Mouse (Mus musculus) frontal cortex, adult (tissue): Measurements from ENCODE around the gene Kirrel3.

Source experiments
- ATAC-seq: cut with Nextera tagmentation; 2 replicates; pipeline ENCODE4 v1.9.2; 2017; ENCODE audit warnings: mild to moderate bottlenecking, moderate library complexity, mixed read lengths; ENCODE audit not compliant: low TSS enrichment

The Kirrel3 gene

DNA sequence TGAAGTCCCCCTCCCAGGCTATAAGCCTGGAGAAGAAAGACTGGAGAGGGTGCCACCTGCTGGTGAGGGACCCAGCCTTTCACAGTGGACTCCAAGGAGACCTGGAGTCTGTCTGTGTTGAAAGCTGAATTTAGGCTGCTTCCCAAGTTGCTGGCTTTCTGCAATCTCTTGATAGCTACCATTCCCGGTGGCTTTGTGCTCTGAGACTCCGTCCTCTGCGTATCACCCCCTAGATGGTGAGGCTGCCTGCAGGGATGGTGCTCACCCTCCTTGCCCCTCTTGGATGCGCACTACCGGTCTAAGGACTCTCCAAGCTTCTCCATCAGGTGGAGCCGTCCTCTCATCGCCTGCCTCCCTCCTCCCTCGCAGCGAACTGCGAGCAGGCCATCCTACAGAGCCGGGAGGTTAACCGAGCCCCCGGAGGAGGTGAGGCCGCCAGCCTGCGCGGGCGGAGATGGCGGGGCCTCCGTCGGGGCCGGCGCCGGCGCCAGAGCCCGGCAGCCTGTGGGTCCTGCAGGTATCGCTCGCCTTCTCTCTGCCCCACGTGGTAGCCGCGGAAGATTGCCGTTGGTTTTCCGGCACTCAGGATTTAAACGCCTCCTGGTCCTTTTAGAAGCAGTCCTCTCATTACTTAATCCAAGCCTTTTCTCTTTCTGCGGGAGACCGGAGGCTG, at the start of gene Kirrel3:
Gene Kirrel3 (plus strand): TSS at position 136 of the 673 bp plus-strand sequence.
- ATAC-seq = peak; percentile 73

DNA sequence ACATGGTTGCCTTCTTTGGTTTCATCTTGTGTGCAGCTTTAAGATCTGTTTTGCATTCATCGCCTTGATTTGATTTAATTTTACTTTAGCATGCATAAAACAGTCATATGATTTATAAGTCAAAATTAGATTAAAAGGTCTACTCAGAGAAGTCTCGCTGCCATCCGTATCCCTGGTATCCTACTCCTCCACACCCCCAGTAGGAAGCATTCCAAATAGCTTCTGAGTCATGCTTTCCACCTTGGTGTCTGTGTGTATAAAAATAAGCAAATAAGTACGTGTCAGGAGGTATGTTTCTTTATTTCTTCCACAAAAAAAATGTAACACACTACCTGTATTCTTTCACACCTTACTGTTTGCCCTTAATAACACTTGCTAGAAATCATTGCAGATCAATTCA, 45.0 kb upstream of the Kirrel3 start:
- ATAC-seq = peak; percentile 70

DNA sequence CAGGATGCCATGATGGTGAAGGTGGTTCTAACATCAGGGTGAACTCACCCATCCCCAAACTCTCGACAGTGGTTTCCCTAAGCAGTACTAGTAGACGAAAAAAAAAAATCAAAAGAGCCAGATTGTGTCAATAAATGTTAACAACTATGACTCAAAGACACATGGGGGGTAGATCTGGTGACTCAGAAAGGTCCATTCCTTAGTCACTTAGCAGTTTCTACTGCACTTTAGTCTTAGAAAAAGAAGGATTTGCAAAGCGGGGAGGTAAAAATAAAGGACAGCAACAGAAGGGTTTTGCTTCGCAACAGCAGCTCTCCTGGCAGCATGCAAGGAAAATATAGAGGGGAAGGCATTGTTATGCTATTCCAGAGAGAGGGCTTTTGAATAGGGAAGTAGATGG, 41.7 kb upstream of the Kirrel3 start:
- peak; percentile 65 for ATAC-seq

DNA sequence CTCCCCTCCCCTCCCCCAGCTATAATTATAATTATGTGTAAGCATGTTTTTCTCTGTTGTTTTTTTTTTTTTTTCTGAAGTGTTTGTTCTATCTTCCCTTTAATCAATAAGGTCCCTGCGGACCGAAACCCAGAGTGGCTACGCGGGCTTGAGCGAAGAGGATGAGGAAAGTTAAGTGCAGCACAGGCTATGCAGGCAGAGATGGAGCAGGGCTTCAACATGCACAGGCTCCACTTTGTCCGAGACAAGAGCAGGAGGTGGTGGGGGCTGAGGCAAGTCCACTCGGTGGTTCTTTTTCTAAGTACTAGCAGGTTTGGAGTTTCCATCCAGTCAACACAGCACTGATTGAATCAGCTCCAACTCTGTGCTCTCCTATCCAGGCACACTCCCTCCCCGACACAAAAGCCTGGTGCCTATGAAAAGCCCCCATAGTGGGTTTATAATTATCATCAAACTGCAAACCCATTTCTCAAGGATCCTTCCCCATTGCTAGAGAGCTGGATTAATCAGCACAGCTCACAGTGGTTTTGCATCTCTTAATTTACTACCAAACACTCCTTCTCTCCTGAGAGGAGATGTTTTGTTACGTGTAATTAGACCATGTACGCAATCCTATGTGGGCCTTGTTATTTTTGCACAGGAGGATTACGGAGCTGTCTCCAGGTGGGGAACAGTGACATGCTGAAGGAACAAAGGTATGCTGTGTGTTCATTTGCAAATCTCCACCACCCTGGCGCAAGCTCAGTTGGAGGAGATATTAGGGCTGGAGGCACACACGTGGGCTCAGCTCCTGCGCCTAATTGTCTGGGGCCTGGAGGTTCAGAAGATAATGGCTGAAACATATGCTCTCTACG, 39.0 kb upstream of the Kirrel3 start:
- no peak for ATAC-seq

DNA sequence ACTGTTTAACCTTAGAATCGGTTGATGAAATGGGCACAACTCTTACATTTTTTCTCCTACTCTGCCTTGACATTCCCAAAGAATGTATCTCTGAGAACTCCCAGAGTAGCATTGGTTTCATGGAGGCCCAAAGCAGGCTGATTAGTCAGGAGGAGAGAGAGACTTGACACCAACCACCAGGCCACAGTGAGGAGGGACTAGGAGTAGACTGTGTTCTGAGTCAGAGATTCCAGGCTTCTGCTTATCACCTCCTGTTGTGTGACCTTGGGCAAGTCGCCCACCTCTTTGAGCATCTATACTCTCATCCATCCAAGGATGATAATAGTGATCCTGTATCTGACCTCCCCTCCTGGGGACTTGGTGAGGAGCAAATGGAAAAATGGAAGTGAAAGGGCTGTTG, 38.0 kb upstream of the Kirrel3 start:
- no peak for ATAC-seq

DNA sequence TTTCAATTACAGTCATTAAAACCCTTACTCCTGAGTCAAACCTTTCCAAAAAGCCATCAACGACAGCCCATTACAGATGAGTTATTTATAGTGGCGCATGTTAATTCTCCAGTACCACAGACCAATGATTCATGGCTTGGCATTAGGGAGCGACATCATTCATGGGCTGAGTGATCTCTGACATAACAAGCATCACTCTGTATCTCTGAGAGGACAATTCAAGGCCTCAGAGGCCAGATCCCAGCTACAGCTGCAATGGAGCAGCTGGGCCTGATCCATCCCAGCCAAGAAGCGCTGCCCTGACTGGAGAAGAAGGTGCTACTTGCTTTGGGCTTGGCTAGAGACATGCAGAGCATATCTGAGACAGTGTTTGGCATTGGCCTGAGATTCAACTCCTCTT, 37.2 kb upstream of the Kirrel3 start:
- peak; percentile 50; the same call in 1 of the 2 replicates for ATAC-seq

DNA sequence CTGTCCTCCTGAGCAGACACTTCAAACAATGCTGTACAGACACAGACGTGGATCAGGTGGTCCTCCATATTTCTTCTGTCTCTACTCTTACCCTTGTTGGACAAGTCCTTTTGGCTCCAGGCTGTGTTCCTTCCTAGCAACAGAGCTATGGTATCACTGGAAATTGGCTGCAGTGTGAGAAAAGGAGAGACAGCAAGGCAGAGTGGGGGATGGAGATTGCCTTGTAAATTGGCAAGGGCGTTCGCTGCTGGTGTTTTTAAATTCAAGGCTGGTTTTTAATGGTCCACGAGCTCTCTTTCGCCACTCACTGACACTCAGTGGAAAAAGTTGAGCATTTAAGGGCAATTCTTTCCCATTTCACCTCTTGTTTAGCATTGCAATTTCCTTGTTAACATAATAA, 27.5 kb upstream of the Kirrel3 start:
- no peak for ATAC-seq

DNA sequence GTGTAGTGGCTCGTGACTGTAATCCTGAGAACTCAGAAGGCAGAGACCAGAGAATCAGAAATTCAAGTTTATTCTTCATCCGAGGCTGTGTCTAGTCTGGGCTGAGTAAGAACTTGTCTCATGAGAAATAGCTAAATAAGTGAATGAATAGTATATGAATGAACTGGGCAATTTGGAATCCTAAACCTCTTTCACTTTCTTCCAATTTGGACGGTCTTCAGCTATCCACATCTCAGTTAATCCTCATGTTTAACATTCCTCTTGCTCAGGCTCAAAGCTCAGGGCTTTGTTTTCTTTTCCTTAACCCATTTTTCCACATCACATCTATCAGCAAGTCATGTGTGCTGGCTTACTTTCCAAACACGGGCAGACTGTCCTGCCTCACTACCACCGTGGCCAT, 25.7 kb upstream of the Kirrel3 start:
- no peak for ATAC-seq

DNA sequence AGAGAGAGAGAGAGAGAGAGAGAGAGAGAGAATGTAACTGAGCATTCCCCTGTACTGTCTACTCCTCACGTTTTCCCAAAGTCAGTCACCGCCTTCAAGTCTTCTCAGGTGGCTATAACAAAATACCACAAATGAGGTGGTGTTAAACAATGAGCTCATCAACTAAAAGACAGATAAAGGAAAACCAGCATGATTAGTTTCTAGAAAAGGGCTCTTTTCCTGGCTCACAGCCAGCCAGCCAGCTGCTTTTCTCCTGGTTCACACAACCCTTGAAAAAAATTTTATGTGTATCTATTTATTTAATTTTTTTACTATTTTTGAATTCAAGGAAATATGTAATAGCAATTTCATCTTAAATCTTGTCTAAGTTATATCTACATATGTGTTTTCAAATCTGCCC, 22.0 kb upstream of the Kirrel3 start:
- no peak for ATAC-seq

DNA sequence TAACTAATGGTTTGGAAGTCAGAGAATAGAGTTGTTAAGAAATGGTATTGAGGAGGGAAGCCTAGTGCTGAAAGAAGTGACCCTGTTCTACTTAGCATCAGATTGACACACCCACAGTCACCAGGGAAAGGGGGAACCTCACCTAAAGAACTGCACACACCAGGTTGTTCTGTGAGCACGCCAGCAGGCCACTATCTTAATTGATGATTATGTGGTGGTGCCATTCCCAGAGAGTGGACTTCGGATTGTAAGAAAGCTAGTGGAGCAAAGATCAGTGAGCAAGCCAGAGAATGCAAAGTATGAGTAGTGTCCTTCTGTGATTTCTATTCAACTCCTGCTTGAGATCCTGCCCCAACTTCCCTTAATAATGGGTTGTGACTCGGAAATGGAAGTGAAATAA, 19.6 kb upstream of the Kirrel3 start:
- ATAC-seq = no peak

DNA sequence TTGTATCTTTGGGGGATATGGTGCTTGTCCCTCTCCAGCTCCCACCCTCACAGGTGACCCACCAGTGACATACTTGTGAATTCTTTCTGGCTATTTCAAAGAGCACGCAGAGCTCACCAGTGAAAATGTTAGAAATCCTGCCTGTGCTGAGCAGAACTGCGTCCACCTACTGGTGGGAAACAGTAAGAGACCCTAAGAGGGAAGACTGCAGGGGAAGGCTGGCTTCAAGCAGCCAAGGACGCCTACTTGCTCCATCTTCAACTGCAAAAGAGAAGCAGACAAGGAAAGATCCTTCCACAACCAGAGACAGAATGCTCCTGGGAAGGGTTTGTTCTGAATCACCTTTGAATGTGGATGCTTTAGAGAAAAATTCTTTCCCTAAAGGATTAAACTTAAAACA, 16.5 kb upstream of the Kirrel3 start:
- peak; percentile 64 for ATAC-seq

DNA sequence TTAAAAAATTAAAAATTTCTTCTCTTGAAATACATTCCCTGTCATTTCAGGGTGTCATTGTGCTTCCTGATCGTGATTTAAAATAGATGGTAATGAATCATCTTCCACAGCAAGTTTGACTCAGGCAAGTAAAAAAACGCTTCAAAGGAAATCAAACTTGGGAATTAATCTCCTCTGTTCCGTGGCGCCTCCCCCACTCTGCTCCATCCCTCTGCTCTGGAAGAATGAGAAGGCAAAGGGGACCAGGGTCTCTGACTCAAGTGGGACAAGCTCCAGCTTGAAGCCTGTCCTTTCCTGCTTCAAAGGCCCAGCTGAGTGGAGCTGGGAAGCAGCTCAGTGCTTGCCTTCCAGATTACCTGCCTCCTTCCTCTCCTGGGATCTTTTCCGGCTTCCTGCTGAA, 9.5 kb upstream of the Kirrel3 start:
- no peak for ATAC-seq

DNA sequence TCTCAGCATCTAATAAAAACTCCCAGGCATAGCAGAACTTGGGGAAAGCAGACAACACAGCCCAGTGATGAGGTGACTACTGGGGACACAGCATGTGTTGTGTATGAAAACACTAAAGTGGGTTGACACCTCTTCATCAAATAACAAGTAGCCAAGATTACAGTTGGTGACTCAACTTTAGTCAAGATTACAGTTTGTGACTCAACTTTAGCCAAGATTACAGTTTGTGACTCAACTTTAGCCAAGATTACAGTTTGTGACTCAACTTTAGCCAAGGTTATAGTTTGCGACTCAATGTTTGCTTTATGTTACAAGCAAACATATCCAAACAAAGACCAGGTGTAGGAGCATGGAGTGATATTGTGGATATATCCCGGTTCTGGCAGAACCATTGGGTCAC, 7.2 kb upstream of the Kirrel3 start:
- ATAC-seq = no peak

DNA sequence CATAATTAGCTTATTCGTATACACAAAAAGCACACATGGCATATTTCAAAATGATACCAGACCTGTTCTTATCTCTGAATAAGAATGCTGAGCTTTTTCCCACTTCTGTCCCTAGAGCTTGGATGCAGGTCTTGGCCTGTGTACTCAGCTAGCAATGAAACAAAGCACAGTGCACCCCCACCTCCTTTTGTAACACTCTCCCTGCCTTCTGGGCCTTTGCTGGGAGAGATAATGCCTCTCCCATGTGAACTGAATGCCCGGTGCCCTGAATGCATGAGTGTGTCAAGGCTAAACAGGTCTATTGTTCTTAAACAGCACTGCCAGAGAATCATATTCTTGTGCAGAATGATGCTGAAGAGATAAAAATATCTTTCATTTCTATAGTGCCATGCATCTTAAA, 2.5 kb upstream of the Kirrel3 start:
- no peak for ATAC-seq

DNA sequence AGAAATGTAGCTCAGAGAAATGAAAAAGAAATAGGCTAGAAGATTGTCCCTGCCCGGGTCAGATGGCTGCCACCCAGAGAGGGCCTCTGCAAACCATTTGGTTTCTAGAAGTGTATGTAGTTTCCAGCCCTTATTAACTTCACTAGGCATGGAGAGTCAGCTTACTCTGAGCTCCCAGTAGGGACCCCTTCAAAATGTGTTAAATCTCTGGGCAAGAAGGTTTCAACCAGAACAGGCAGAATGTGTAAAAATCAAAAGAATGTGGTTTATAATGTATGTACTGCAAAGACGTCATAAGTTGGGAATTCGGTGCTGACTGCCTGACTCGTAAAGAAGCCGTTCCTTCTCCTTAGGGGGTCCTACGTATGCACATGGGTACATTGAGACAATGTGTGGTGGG, 1.0 kb upstream of the Kirrel3 start:
- ATAC-seq = no peak

DNA sequence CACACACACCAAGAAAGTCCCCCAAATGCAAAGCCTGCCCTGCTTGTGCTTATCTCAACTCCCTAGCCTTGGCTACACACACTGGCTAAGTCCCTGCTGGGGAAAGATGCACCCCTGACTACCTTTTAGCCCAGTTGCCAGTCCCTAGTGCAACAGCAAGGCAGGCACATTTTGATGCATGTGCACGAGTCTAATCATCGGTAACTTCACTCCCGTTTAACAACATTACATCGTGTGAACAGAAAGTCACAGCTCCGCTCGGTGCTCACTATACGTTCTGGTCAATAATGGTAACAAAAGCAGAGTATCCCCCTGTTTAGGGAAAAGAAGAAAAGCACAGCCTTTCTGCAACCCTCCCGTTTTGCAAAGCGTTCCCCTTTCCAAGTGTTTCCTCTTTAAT, 2.6 kb downstream of the Kirrel3 start:
- ATAC-seq = peak; percentile 5; the same call in 1 of the 2 replicates

DNA sequence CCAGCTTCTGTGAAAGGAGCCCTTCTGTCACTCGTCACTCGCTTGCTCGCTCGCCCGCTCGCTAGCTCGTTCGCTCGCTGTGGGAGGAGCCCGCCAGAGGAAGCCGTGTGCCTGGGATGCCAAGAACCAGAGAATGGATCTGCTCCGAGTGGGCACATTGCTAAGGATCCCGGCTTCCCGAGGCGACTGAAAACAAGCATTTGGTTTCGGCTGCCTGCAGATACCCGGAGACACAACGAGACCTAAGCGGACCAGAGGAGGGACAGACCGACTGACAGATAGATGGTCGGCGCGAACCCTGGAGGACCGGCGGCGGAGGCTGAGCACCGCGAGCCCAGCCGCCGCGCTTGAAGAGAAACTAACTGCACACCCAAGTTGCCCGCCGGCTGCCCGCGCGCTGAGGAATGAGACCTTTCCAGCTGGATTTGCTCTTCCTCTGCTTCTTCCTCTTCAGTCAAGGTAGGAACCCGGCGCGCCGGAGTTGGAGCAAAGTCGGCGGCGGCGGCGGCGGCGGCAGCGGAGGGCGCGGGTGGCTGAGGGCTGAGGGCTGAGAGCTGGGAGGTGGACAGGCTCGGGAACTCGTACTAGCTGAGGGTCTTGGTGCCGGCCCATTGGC, 3.1 kb downstream of the Kirrel3 start:
- peak; percentile 82 for ATAC-seq

DNA sequence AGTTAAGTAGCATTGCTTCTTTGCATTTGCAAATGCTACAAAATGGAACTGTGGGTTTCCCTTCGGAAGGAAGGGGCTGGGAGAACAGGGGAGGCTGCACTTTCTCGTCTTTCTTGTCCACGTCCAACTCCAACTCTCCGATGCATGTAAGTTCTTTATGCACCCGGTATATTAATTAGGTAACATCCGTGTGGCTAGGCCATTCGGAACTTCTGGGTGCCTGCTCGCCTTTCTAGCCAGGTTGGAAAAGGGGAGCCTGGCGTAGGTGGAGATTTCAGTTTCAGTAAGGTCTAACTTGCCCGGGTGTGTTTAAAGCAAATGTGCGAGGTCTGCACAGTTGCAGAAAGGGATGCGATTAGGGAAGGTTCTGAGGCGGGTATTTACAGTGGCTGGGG, 3.6 kb downstream of the Kirrel3 start:
- ATAC-seq = no peak

DNA sequence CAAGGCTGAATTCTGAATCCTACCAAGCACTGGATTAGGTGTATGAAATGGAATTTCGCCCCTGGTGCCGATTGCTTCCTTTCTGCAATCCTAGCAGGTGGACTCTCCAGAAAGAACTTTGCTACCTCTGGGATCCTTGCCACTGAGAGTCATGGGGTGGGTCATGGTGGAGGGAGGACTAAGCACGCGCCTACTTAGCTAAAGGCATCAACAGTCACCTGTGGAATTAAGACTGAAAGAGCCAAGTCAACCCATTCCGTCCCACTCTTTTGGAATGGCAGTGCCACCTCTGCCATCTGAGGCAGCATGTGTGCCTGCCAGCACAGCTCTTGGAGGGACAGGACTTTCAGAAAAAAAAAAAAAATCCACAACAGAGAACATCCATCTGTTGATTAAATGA, 4.1 kb downstream of the Kirrel3 start:
- ATAC-seq = no peak

DNA sequence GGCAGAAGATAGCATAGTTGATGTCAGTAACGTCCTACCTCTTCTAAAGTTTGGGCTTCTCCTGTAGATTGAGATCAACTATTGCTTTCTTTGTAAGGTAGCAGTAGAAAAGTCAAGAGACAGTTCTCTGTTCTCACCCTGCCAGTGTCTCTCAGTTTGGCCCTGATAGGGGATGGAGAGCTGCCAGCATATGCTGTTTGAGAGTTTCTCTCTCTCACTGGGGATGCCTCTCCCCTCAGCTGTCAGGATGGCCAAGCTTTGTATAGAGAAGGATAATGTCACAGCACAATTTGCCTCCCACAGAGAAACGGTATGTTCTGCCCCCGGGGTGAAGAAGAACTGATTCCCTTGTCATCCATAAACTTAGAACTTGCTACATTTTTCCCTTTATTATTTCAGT, 6.4 kb downstream of the Kirrel3 start:
- ATAC-seq = no peak

DNA sequence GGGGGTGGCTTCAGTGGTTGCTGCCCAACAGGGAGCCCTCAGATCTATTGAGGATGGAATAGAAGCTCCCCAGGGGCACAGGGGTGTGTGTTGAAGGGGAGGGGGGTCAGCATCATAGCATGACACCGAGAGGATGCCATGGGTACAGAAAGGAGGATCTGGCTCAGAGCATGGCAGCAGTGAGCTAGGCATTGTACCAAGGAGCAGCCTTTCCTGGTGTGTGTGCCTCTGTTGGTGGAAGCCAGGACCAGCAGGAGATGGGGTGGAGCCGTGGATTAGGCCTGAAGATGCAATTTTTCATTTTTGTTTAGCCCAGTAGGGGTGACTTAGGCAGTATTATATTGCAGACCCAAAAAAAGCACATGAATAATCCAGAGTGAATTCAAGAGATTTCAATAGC, 7.9 kb downstream of the Kirrel3 start:
- no peak for ATAC-seq

DNA sequence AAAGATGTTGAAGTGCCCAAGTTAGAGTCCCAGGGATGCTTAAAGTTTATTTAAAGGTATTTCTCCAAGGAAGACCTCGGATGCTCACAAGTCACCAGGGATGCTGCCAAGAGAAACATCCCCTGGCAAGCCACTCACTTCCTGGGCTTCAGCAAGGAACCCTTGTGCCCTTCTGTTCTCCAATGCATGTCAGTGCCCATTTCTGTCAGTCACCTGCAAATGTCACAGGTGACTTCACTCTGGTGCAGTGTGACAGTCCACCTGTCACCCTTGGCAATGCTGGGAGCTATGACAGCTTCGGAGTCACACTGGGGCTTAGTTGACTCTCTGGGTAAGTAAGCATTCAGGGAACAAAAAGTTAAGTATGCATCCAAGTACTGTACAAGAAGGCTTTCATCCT, 12.4 kb downstream of the Kirrel3 start:
- ATAC-seq = no peak

DNA sequence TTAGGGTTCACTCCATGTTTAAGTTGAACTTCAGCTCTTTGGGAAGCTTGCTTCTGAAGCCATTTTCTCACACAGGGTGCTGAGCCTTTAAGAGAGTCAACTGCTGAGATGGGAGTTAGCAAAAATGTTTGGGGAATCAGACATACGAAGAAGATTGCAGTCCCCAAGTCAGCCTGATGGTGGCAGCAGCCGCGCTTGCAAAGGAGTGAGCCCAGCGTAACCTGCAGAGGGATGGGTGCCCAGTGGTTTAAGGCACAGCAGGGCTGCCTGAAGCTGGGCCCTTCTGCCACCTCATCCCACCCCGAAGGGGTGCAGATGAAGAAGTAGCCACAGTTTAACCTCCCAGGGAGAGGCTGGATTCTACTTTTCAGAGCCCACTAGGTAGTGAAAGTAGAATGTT, 13.0 kb downstream of the Kirrel3 start:
- peak; percentile 91 for ATAC-seq
